Mouse (Mus musculus): ENCODE data around the gene Tmem200a. TPM values are rescaled to one million over a fixed set of nuclear protein-coding genes. Genes with fewer than 3 reads are reported as not detected.
"Not testable (repeated sequence)": the region's sequence is repeated elsewhere in the genome, so short reads cannot be mapped to it uniquely, and the experiment has no call there.

Gene Tmem200a
- polyA plus RNA-seq, 1 experiment from 2014 or later: 18.7 TPM

GRCm38 (mm10) chr10:25928448-25928786, 150.4 kb downstream of the Tmem200a start:
- Histone ChIP-seq H3K36me3 (ENCODE audit: control insufficient read depth, insufficient read depth, low read length) (no peaks in the 10 kb centered on the region), H3K9ac (ENCODE audit: low read length) (no peak overlapping the region), H3K4me2 (ENCODE audit: low read length) (peak overlapping the region; percentile 10; the same call in 1 of the 2 replicates), H3K27ac (ENCODE audit: low read depth) (peak overlapping the region; percentile 65), H3K9me3 (ENCODE audit: control insufficient read depth, low read length) (no peaks in the 10 kb centered on the region), H3K4me1 (replicated peaks; ENCODE audit: control insufficient read depth, insufficient read depth, low read length) (peaks cover 18% of the 10 kb centered on the region), H3K4me3 (ENCODE audit: low read depth, low read length) (no peak overlapping the region), H3K27me3 (replicated peaks; ENCODE audit: control insufficient read depth, insufficient read depth, low read length) (no peaks in the 10 kb centered on the region)
- DNase-seq (ENCODE audit: low spot score): peak; percentile 60
- WGBS: 25% methylated on average over 3 of the region's 3 CpGs
- ATAC-seq (replicated peaks; ENCODE audit: low FRiP score, low TSS enrichment, low read depth): peak; percentile 56; the same call in 1 of the 2 replicates

- Histone ChIP-seq H3K4me1 (replicated peaks; ENCODE audit: control insufficient read depth, insufficient read depth, low read length) (peaks cover 18% of the 10 kb centered on the region), H3K4me3 (ENCODE audit: low read depth, low read length) (no peak overlapping the region), H3K9me3 (ENCODE audit: control insufficient read depth, low read length) (no peaks in the 10 kb centered on the region), H3K27ac (ENCODE audit: low read depth) (peak overlapping the region; percentile 65), H3K27me3 (replicated peaks; ENCODE audit: control insufficient read depth, insufficient read depth, low read length) (no peaks in the 10 kb centered on the region), H3K36me3 (ENCODE audit: control insufficient read depth, insufficient read depth, low read length) (no peaks in the 10 kb centered on the region), H3K9ac (ENCODE audit: low read length) (no peak overlapping the region), H3K4me2 (ENCODE audit: low read length) (peak overlapping the region; percentile 10; the same call in 1 of the 2 replicates)
- ATAC-seq (replicated peaks; ENCODE audit: low FRiP score, low TSS enrichment, low read depth) (peak; percentile 74), DNase-seq (ENCODE audit: low spot score) (peak; percentile 64)
- WGBS: 12% methylated on average over 11 of the region's 11 CpGs
Measured at GRCm38 (mm10) chr10:25927553-25928447, 151.1 kb downstream of the Tmem200a start.

- H3K36me3 ChIP-seq (ENCODE audit: control insufficient read depth, insufficient read depth, low read length): no peaks in the 10 kb centered on the region
Measured at GRCm38 (mm10) chr10:25920640-25921278, 158.1 kb downstream of the Tmem200a start.

GRCm38 (mm10) chr10:25918103-25918502, 160.7 kb downstream of the Tmem200a start:
- ATAC-seq (replicated peaks; ENCODE audit: low FRiP score, low TSS enrichment, low read depth) (peak; percentile 53; the same call in 1 of the 2 replicates), DNase-seq (ENCODE audit: low spot score) (no peak)
- 0 out of 2 replicates have a peak, but pooled peaks cover 3% of the 10 kb centered on the region for H3K4me1 ChIP-seq (replicated peaks; ENCODE audit: control insufficient read depth, insufficient read depth, low read length)
- no peak overlapping the region for H3K4me2 ChIP-seq (ENCODE audit: low read length)
- H3K27ac ChIP-seq (ENCODE audit: low read depth): no peak overlapping the region
- H3K27me3 ChIP-seq (replicated peaks; ENCODE audit: control insufficient read depth, insufficient read depth, low read length): no peaks in the 10 kb centered on the region
- H3K9me3 ChIP-seq (ENCODE audit: control insufficient read depth, low read length): no peaks in the 10 kb centered on the region
- H3K36me3 ChIP-seq (ENCODE audit: control insufficient read depth, insufficient read depth, low read length): no peaks in the 10 kb centered on the region
- no peak overlapping the region for H3K9ac ChIP-seq (ENCODE audit: low read length)
- no peak overlapping the region for H3K4me3 ChIP-seq (ENCODE audit: low read depth, low read length)
- 74% methylated on average over 2 of the region's 2 CpGs for WGBS

More at GRCm38 (mm10) chr10:25920640-25921278, 158.1 kb downstream of the Tmem200a start:
- H3K27me3 ChIP-seq (replicated peaks; ENCODE audit: control insufficient read depth, insufficient read depth, low read length): no peaks in the 10 kb centered on the region
- H3K4me1 ChIP-seq (replicated peaks; ENCODE audit: control insufficient read depth, insufficient read depth, low read length): 0 out of 2 replicates have a peak, but pooled peaks cover 3% of the 10 kb centered on the region
- ATAC-seq (replicated peaks; ENCODE audit: low FRiP score, low TSS enrichment, low read depth): no peak
- no peak overlapping the region for H3K4me2 ChIP-seq (ENCODE audit: low read length)
- no peak overlapping the region for H3K4me3 ChIP-seq (ENCODE audit: low read depth, low read length)
- WGBS: 17% methylated on average over 4 of the region's 4 CpGs
- DNase-seq (ENCODE audit: low spot score): no peak
- no peaks in the 10 kb centered on the region for H3K9me3 ChIP-seq (ENCODE audit: control insufficient read depth, low read length)
- H3K9ac ChIP-seq (ENCODE audit: low read length): no peak overlapping the region
- H3K27ac ChIP-seq (ENCODE audit: low read depth): no peak overlapping the region

GRCm38 (mm10) chr10:25910270-25910669, 168.6 kb downstream of the Tmem200a start:
- Histone ChIP-seq H3K9me3 (ENCODE audit: control insufficient read depth, low read length) (peaks cover 5% of the 10 kb centered on the region; the same call in 1 of the 2 replicates), H3K4me3 (ENCODE audit: low read depth, low read length) (no peak overlapping the region), H3K4me1 (replicated peaks; ENCODE audit: control insufficient read depth, insufficient read depth, low read length) (no peaks in the 10 kb centered on the region), H3K27me3 (replicated peaks; ENCODE audit: control insufficient read depth, insufficient read depth, low read length) (no peaks in the 10 kb centered on the region), H3K4me2 (ENCODE audit: low read length) (no peak overlapping the region), H3K36me3 (ENCODE audit: control insufficient read depth, insufficient read depth, low read length) (no peaks in the 10 kb centered on the region), H3K9ac (ENCODE audit: low read length) (no peak overlapping the region), H3K27ac (ENCODE audit: low read depth) (no peak overlapping the region)
- ATAC-seq (replicated peaks; ENCODE audit: low FRiP score, low TSS enrichment, low read depth) (no peak), DNase-seq (ENCODE audit: low spot score) (no peak)
- WGBS: 53% methylated on average over 6 of the region's 6 CpGs

GRCm38 (mm10) chr10:25908027-25909012, 170.5 kb downstream of the Tmem200a start:
- no peak overlapping the region for H3K4me3 ChIP-seq (ENCODE audit: low read depth, low read length)

GRCm38 (mm10) chr10:25894126-25894525, 184.7 kb downstream of the Tmem200a start:
- H3K4me1 ChIP-seq (replicated peaks; ENCODE audit: control insufficient read depth, insufficient read depth, low read length); H3K27ac ChIP-seq (ENCODE audit: low read depth); H3K9me3 ChIP-seq (ENCODE audit: control insufficient read depth, low read length); H3K9ac ChIP-seq (ENCODE audit: low read length); H3K4me2 ChIP-seq (ENCODE audit: low read length); H3K36me3 ChIP-seq (ENCODE audit: control insufficient read depth, insufficient read depth, low read length); H3K4me3 ChIP-seq (ENCODE audit: low read depth, low read length); H3K27me3 ChIP-seq (replicated peaks; ENCODE audit: control insufficient read depth, insufficient read depth, low read length); ATAC-seq (replicated peaks; ENCODE audit: low FRiP score, low TSS enrichment, low read depth); DNase-seq (ENCODE audit: low spot score): not testable (repeated sequence)
- 93% methylated on average over 5 of the region's 5 CpGs for WGBS

More at GRCm38 (mm10) chr10:25908027-25909012, 170.5 kb downstream of the Tmem200a start:
- Histone ChIP-seq H3K9ac (ENCODE audit: low read length) (no peak overlapping the region), H3K9me3 (ENCODE audit: control insufficient read depth, low read length) (peaks cover 5% of the 10 kb centered on the region; the same call in 1 of the 2 replicates), H3K27me3 (replicated peaks; ENCODE audit: control insufficient read depth, insufficient read depth, low read length) (no peaks in the 10 kb centered on the region), H3K4me2 (ENCODE audit: low read length) (no peak overlapping the region), H3K27ac (ENCODE audit: low read depth) (no peak overlapping the region), H3K4me1 (replicated peaks; ENCODE audit: control insufficient read depth, insufficient read depth, low read length) (no peaks in the 10 kb centered on the region), H3K36me3 (ENCODE audit: control insufficient read depth, insufficient read depth, low read length) (no peaks in the 10 kb centered on the region)
- DNase-seq (ENCODE audit: low spot score) (no peak), ATAC-seq (replicated peaks; ENCODE audit: low FRiP score, low TSS enrichment, low read depth) (no peak)
- 30% methylated on average over 10 of the region's 10 CpGs for WGBS

- 53% methylated on average over 6 of the region's 6 CpGs for WGBS
- Histone ChIP-seq H3K9me3 (ENCODE audit: control insufficient read depth, low read length) (no peaks in the 10 kb centered on the region), H3K9ac (ENCODE audit: low read length) (no peak overlapping the region), H3K27ac (ENCODE audit: low read depth) (no peak overlapping the region), H3K4me2 (ENCODE audit: low read length) (no peak overlapping the region), H3K4me1 (replicated peaks; ENCODE audit: control insufficient read depth, insufficient read depth, low read length) (no peaks in the 10 kb centered on the region), H3K27me3 (replicated peaks; ENCODE audit: control insufficient read depth, insufficient read depth, low read length) (no peaks in the 10 kb centered on the region), H3K4me3 (ENCODE audit: low read depth, low read length) (no peak overlapping the region), H3K36me3 (ENCODE audit: control insufficient read depth, insufficient read depth, low read length) (no peaks in the 10 kb centered on the region)
- DNase-seq (ENCODE audit: low spot score) (no peak), ATAC-seq (replicated peaks; ENCODE audit: low FRiP score, low TSS enrichment, low read depth) (no peak)
Measured at GRCm38 (mm10) chr10:25887225-25887624, 191.6 kb downstream of the Tmem200a start.

All from intestine, embryonic 14.5 days (tissue).